Mouse (Mus musculus): ENCODE results near the gene Tcaim. TPM values are rescaled to one million over a fixed set of nuclear protein-coding genes. Genes with fewer than 3 reads are reported as not detected.

The Tcaim gene
- 0.41 and 0.61 TPM in 2 replicates for polyA plus RNA-seq (2012; rRNA removed)

DNA sequence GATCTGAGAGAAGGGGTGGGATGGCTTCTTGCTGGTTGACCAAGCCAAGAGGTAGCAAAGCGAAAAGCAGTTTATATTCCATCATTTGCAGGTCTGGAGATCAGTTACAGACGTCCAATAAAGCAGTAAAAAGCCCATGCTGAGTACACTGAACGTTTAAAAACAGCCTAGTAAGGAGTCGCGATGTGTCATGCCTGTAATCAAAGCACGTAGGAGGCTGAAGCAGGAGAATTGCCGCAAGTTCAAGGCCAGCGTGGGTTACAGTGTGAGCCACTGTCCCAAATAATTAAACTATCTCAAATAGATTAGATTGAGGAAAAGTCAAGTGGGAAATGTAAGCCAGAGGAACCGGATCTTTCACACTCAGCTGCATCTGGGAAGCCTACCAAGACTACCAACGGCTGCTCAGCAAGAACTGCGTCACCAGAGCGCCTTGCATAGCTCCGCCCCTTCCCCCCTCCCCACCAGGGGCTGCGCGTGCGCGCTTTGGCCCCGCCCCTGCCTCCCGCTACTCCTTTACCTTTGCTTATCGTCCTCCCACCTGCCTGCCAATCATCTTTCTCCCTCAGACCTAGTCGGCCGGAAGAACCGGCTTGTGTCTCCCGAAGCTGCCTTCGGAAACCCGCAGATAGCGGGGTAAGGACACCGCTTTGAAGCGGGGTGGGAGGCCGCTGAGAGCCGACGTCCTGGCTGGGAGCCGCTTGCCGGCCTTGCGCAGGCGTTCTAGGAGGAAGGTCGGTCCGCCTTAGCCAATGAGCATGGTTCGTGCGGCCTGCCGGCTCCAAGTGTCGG lies at the start of gene Tcaim:
Gene Tcaim, plus strand, starts transcription at position 487 of the 792 bp plus-strand sequence.

GRCm38 (mm10) chr9:122843760-122844159 lies 38.4 kb downstream of the Tcaim start, which contains the start of gene Gm35549:
Gene Gm35549, minus strand, starts transcription at chr9:122844035.

DNA sequence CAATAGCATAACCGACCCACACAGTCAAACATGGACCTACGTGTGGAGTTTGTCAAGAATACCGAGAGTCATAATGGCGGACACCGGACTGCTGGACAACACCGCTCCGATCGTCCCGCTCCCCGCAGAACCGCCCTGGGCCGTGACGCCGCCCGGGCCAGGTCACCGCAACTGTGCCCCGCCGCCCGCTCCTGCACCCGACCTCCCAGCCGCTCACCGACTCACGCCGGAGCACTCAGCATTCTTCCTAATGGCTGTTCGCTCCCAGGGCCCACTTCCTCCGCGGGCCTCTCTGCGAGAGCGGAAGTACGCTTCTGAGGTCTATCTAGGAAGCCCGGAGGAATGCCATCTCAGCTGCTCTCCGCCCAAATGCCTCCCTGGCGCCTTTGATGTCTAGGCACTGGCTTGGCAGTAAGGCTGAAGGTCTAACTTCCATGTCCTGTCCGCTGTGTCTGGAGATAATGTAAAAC lies 60.4 kb downstream of the Tcaim start, which contains the start of gene Zfp445:
Gene Zfp445, minus strand, starts transcription at position 310 of the 470 bp plus-strand sequence.

DNA sequence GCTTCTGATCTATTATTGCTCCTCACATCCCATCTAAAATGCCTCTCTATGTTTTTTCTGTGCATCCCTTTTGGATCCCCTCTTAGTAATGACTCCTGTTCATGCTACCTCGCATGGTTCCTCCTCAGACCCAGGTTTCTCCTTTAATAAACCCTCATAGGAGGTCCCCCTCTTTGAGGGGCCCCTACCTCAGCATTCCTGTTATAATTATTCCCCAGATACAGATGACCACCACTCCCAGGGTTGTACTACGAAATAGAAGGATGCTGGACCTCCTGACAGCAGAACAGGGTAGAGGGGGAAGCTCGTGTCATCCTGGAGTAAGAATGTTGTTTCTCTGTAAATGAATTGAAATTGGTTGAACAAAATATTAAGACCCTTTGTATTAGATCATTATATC lies 80.0 kb downstream of the Tcaim start, which contains the start of gene Zkscan7:
Gene Zkscan7, plus strand, starts transcription at position 301 of the 400 bp plus-strand sequence.

Other genes with a start within 250 kb of the Tcaim start
- gene Topaz1, start 58.2 kb upstream of the Tcaim start, polyA plus RNA-seq (2012; rRNA removed) = not detected in 2 replicates
- not detected in 2 replicates for gene Gm35549, start 38.5 kb downstream of the Tcaim start, polyA plus RNA-seq (2012; rRNA removed)
- 2.6 and 7.3 TPM in 2 replicates for gene Zfp445, start 60.5 kb downstream of the Tcaim start, polyA plus RNA-seq (2012; rRNA removed)
- gene Zkscan7, start 80.1 kb downstream of the Tcaim start, polyA plus RNA-seq (2012; rRNA removed) = 0.71 and 1.3 TPM in 2 replicates
- 0.03 and 0.12 TPM in 2 replicates for gene Zfp105, start 117.5 kb downstream of the Tcaim start, polyA plus RNA-seq (2012; rRNA removed)
- 0.33 and 0.56 TPM in 2 replicates for gene 1110059G10Rik, start 145.5 kb downstream of the Tcaim start, polyA plus RNA-seq (2012; rRNA removed)
- 0.15 and 0.41 TPM in 2 replicates for gene Kif15, start 145.5 kb downstream of the Tcaim start, polyA plus RNA-seq (2012; rRNA removed)
- 7.4 and 12.7 TPM in 2 replicates for gene Tmem42, start 215.8 kb downstream of the Tcaim start, polyA plus RNA-seq (2012; rRNA removed)
- gene Tgm4, start 229.2 kb downstream of the Tcaim start, polyA plus RNA-seq (2012; rRNA removed) = 0.10 TPM in 1 of 2 replicates, not detected in the other